Mouse (Mus musculus): ENCODE measurements around the gene Cyp2s1. TPM values are rescaled to one million over a fixed set of nuclear protein-coding genes. Genes with fewer than 3 reads are reported as not detected.

The Cyp2s1 gene
- total and polyA plus RNA-seq, 3 experiments, result 0.04 TPM; not detected in 2

- no peak overlapping the region for H3K4me2 ChIP-seq (ENCODE audit: insufficient read depth, low read depth, poor library complexity, severe bottlenecking)
- no peak for DNase-seq (ENCODE audit: extremely low read depth)
- dilution Hi-C loops (cut with MboI; ENCODE audit: extremely low pct_ligation_motif_present, extremely low pct_unique_long_range_greater_than_20kb, low sequenced_read_pairs), result no loop called here
- H3K4me3 ChIP-seq (replicated peaks in 1 of 3; ENCODE audit: low read depth in 2 of 3, low read length in 2 of 3, poor library complexity in 1 of 3), result no peak overlapping the region
- no peaks in the 10 kb centered on the region for H3K36me3 ChIP-seq (replicated peaks in 1 of 2; ENCODE audit: control insufficient read depth in 1 of 2, insufficient read depth in 1 of 2, low read length in 1 of 2)
- H3K27me3 ChIP-seq (replicated peaks), result peaks cover 24% of the 10 kb centered on the region
- in situ Hi-C loops (cut with MboI; ENCODE audit: low pct_ligation_motif_present, low pct_unique_long_range_greater_than_20kb, low sequenced_read_pairs), result no loop called here
- TF ChIP-seq EP300 (IDR thresholded peaks at IDR 0.05; ENCODE audit: low read length) (no peak), HCFC1 (IDR thresholded peaks at IDR 0.05; ENCODE audit: low read depth, low read length) (no peak), ZC3H11A (IDR thresholded peaks at IDR 0.05; ENCODE audit: low read depth, low read length) (no peak), CHD1 (IDR thresholded peaks at IDR 0.05; ENCODE audit: low read depth, low read length) (no peak), PAX5 (IDR thresholded peaks at IDR 0.05; ENCODE audit: low read length) (no peak)
- no peak overlapping the region for H3K9ac ChIP-seq (ENCODE audit: insufficient read depth, low read depth)
- peaks cover 11 to 34% of the 10 kb centered on the region in 2 experiments for H3K4me1 ChIP-seq (ENCODE audit: control insufficient read depth in 1 of 2, insufficient read depth in 2 of 2)
- H3K27ac ChIP-seq (ENCODE audit: insufficient read depth, low read depth), result no peak overlapping the region
- H3K9me3 ChIP-seq (replicated peaks; ENCODE audit: low read length), result no peaks in the 10 kb centered on the region
- no peaks in the 10 kb centered on the region for H3K79me2 ChIP-seq (replicated peaks; ENCODE audit: control insufficient read depth, extremely low read depth, insufficient read depth, poor library complexity, severe bottlenecking)
These were observed 34.0 kb downstream of the Cyp2s1 start for GRCm38 (mm10) chr7:25782744-25783143.

- in situ Hi-C loops (cut with MboI; ENCODE audit: low pct_ligation_motif_present, low pct_unique_long_range_greater_than_20kb, low sequenced_read_pairs), result no loop called here
- Histone ChIP-seq H3K4me2 (ENCODE audit: insufficient read depth, low read depth, poor library complexity, severe bottlenecking) (no peak overlapping the region), H3K79me2 (replicated peaks; ENCODE audit: control insufficient read depth, extremely low read depth, insufficient read depth, poor library complexity, severe bottlenecking) (no peaks in the 10 kb centered on the region), H3K9me3 (replicated peaks; ENCODE audit: low read length) (no peaks in the 10 kb centered on the region), H3K27me3 (replicated peaks) (peaks cover 23% of the 10 kb centered on the region), H3K36me3 (replicated peaks in 1 of 2; ENCODE audit: control insufficient read depth in 1 of 2, insufficient read depth in 1 of 2, low read length in 1 of 2) (no peaks in the 10 kb centered on the region), H3K4me3 (replicated peaks in 1 of 3; ENCODE audit: low read depth in 2 of 3, low read length in 2 of 3, poor library complexity in 1 of 3) (peak overlapping the region in 1 of 3 experiments; percentile 12), H3K27ac (ENCODE audit: insufficient read depth, low read depth) (no peak overlapping the region), H3K9ac (ENCODE audit: insufficient read depth, low read depth) (no peak overlapping the region), H3K4me1 (ENCODE audit: control insufficient read depth in 1 of 2, insufficient read depth in 2 of 2) (peaks cover 6 to 29% of the 10 kb centered on the region in 2 experiments)
- dilution Hi-C loops (cut with MboI; ENCODE audit: extremely low pct_ligation_motif_present, extremely low pct_unique_long_range_greater_than_20kb, low sequenced_read_pairs), result no loop called here
- DNase-seq (ENCODE audit: extremely low read depth), result peak; percentile 12
- 0 out of 2 replicates have a peak, but pooled peaks have one; percentile 47 for TF ChIP-seq CHD2 (IDR thresholded peaks at IDR 0.05; ENCODE audit: low read length)
- TF ChIP-seq MAZ (IDR thresholded peaks at IDR 0.05; ENCODE audit: low read depth, low read length), result no peak
These were observed 34.6 kb downstream of the Cyp2s1 start for GRCm38 (mm10) chr7:25781937-25782610.

GRCm38 (mm10) chr7:25781321-25781936, 35.3 kb downstream of the Cyp2s1 start:
- Histone ChIP-seq H3K9me3 (replicated peaks; ENCODE audit: low read length) (no peaks in the 10 kb centered on the region), H3K79me2 (replicated peaks; ENCODE audit: control insufficient read depth, extremely low read depth, insufficient read depth, poor library complexity, severe bottlenecking) (no peaks in the 10 kb centered on the region), H3K4me1 (ENCODE audit: control insufficient read depth in 1 of 2, insufficient read depth in 2 of 2) (peaks cover 1 to 28% of the 10 kb centered on the region in 2 experiments; a peak in 3 of 4 replicates), H3K4me3 (replicated peaks in 1 of 3; ENCODE audit: low read depth in 2 of 3, low read length in 2 of 3, poor library complexity in 1 of 3) (peak overlapping the region in 1 of 3 experiments; percentile 12), H3K4me2 (ENCODE audit: insufficient read depth, low read depth, poor library complexity, severe bottlenecking) (no peak overlapping the region), H3K27me3 (replicated peaks) (peaks cover 27% of the 10 kb centered on the region), H3K27ac (ENCODE audit: insufficient read depth, low read depth) (no peak overlapping the region), H3K9ac (ENCODE audit: insufficient read depth, low read depth) (no peak overlapping the region), H3K36me3 (replicated peaks in 1 of 2; ENCODE audit: control insufficient read depth in 1 of 2, insufficient read depth in 1 of 2, low read length in 1 of 2) (no peaks in the 10 kb centered on the region)
- TF ChIP-seq BHLHE40 (IDR thresholded peaks at IDR 0.05; ENCODE audit: low read depth, low read length) (0 out of 2 replicates have a peak, but pooled peaks have one; percentile 7), CTCF (conservative IDR thresholded peaks at IDR 0.05 in 1 of 2, IDR thresholded peaks at IDR 0.05 in 1 of 2; ENCODE audit: low read depth in 2 of 2, low read length in 2 of 2) (no peak), NRF1 (IDR thresholded peaks at IDR 0.05; ENCODE audit: low read depth, low read length) (no peak)
- dilution Hi-C loops (cut with MboI; ENCODE audit: extremely low pct_ligation_motif_present, extremely low pct_unique_long_range_greater_than_20kb, low sequenced_read_pairs), result no loop called here
- peak; percentile 22 for DNase-seq (ENCODE audit: extremely low read depth)
- in situ Hi-C loops (cut with MboI; ENCODE audit: low pct_ligation_motif_present, low pct_unique_long_range_greater_than_20kb, low sequenced_read_pairs), result no loop called here
